Mouse (Mus musculus) lung, postnatal 0 days (tissue): ENCODE measurements around the gene Scube3.

Source experiments
- CTCF ChIP-seq: IDR thresholded peaks from 2 replicates; pipeline ENCODE4 v1.5.1; 2016; ENCODE audit warnings: antibody characterized with exemption, mild to moderate bottlenecking
- EP300 ChIP-seq: IDR thresholded peaks from 2 replicates; pipeline ENCODE4 v1.6.1; 2016; ENCODE audit warnings: antibody characterized with exemption, mild to moderate bottlenecking, control low read depth

GRCm38 (mm10) chr17:28142700-28143610 lies 1.0 kb downstream of the Scube3 start:
- TF ChIP-seq CTCF: no peak
- no peak for TF ChIP-seq EP300
